Mouse (Mus musculus) left cerebral cortex, postnatal 14 days (tissue): ENCODE results near the gene Flad1. TPM values are rescaled to one million over a fixed set of nuclear protein-coding genes. Genes with fewer than 3 reads are reported as not detected.

ENCODE experiments used
- DNase-seq, 2 experiments: peaks; one replicate each; pipeline ENCODE4 v3.0.0; 2021 to 2022; ENCODE audit warnings: low spot score in 2 of 2, mixed read lengths in 1 of 2
- intact Hi-C: fragments of 180-260 bp; cut with DNase I; formaldehyde crosslinking; loops from one replicate; pipeline ENCODE4 v1.15.1; 2025
- total RNA-seq, 2 experiments: library from RNA; stranded (reverse); gene quantifications; 2 replicates each; pipeline ENCODE4 v1.2.3; 2021

Flad1 gene
- total RNA-seq, 2 experiments from 2014 or later = 30.6 to 31.4 TPM

DNA sequence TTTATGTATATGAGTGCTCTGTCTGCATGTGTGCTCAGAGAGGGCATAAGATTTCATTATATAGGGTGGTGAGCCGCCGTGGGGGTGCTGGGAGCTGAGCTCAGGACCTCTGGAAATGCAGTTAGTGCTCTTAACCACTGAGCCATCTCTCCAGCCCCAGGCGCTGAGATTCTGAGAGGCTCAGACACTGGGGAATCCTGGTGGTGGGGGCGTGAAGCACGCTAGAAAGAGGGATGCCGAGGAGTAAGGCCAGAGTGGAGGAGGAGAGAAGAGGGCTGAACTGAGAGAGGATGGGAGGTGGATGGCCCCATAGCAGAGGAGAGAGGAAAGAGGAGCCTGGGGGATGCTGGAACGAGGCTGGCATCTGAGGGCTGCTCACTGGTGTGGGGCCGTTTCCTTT is 47.0 kb downstream of the Flad1 start:
- DNase-seq = no peak
- intact Hi-C loops = no loop called here

DNA sequence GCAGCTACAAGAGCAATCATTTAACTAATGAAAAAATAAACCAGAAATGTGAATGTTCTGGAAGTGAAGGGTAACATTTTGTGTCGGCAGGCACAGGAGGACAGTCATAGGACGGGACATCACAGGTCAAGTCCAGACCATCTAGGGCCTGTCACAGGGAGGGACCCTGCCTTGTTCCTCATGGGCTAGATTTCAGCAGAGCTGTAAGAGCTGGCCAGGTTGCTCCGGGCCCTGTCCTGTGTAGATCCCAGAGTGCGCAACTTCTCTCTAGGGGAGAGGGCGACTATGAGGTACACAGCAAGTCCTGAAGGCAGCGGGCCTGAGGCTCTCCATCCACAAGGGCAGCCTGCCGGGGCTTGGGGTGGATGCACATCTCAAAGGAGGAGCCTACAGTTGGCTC is 50.0 kb downstream of the Flad1 start, which contains the start of gene Dcst2:
Gene Dcst2 (plus strand): TSS at position 301 of the 400 bp plus-strand sequence.
- DNase-seq = no peak

DNA sequence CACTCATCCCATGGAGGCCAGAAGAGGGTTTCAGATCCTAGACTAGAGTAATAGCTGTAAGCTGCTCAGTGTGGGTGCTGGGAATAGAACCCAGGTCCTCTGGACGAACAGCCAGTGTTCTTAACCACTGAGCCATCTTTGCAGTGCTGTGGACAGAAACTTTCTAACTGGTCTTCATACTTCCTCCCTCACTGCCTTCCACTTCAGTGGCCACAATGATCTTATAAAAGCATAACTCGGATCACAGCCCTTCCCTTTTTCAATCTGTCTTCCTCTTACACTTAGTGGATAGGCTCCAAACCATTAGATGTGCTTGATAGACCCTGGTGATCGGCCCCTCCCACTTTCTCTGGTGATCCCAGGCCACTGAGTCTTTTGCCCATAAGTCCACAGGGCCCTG is 51.4 kb downstream of the Flad1 start:
- intact Hi-C loops = no loop called here
- no peak for DNase-seq

More for the DNA sequence above, 50.0 kb downstream of the Flad1 start, which contains the start of gene Dcst2:
- intact Hi-C loops = no loop called here

DNA sequence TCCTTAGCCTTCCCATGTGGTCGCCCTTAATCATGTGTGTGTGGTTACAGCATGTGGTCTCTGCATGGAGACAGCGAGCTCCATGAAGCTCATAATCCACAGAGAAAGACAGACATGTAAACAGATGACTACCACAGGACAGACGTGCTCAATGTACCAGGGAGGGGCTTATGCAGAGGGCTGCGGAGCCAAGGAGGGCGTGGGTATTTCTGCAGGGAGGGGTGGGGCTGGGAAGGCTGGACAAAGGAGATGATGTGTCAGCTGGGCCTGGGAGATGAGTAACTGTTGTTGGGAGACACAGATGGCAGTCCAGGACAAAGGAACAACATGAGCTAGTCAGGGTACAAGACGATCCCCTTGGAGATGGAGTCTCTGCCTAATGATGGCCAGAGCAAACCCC is 52.0 kb downstream of the Flad1 start:
- no peak for DNase-seq
- intact Hi-C loops = no loop called here

DNA sequence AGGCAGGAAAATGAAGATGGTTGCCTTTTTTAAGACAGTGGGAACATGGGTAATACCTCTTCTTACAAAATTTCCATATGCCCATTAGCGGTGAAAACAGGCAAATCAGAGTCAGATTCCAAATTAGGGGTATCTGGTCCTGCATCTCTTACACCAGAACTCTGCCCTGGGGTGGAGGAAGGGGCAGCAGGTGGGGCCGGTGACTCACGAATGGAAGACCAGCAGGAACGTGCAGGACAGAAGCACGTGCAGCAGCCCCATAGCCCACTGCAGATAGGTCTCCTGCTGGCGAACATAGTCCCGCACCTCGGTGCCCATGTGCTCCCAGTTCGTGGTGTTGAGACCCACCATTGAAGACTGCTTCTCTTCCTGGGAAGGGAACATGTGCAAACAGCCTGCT is 55.6 kb downstream of the Flad1 start:
- intact Hi-C loops = no loop called here
- no peak for DNase-seq

DNA sequence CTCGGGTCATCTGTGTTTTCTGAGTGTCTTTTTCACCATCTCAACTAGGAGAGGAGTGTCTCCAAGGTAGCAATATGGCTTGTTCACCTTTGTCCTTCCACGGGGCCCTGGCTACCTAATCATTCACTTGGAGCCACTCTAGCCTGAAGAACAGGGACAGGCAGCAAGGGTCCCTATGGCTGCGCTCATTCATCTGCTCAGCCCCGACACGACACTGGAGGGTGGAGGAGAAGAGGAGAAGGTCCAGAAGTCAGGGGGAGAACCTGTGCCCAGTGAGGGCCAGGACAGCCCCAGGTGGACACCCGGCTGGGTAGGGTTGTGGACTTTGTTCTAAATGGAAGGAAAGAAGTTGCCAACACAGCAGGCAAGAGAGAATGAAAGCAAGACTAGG is 56.2 kb downstream of the Flad1 start:
- intact Hi-C loops = no loop called here
- no peak for DNase-seq

DNA sequence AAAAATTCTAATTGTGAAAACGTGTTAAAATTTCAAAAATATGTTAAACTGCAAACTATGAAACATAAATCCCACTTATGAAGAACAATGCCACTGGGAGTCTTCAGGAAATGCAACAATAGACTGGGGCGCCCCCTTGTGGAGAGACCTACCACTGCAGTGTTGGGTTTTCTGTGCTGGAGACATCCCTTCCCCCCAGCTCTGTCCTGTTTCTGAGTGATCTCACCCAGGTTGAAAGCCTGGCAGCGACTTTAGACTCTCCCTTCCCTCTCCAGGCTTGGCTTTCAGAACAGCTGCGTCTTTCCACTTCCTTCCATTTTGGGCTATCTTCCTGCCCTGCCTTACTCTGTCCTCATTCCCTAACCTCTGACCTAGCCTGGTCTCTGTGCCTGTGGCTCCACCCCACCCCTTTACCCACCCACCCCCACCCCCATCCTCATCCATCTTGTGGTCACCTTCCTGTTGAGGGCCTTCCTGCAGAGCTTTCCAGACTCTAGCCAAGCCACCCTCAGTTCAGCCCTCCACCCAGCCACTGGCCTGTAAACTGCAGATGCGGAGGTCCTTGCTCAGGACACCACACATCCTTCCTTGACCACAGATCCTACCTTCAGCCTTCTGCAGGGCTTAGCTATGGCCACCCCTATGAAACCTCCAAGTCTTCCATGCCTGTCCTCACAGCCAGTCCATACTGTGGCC is 56.7 kb downstream of the Flad1 start:
- intact Hi-C loops = loop anchor here (5.0 kb wide), 1 partner anchor 38 kb away; no protein-coding TSS in a partner anchor

DNA sequence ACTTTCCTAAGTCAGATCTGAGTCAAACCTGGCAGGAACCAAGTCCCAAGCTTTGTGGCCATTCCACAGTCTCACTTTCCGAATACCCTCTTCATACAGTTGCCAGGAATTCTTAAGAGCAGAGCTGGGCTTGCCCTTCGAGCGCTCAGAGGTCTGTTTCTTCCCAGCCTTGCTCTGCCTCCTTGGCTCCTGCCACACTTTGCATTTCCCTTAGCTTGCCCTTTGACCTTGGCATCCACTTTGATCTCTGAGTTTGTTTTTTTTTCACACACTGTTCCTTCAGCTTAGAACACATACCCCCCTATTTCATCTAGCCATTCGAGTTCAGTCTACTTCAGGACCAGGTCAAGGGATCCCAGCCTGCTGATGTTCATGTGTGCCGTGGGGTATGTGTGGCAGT is 60.4 kb downstream of the Flad1 start:
- intact Hi-C loops = loop anchor here (5.0 kb wide), 1 partner anchor 34 kb away; no protein-coding TSS in a partner anchor

More for the DNA sequence above, 56.7 kb downstream of the Flad1 start:
- DNase-seq = peak; percentile 86 to 95

More for the DNA sequence above, 60.4 kb downstream of the Flad1 start:
- DNase-seq = no peak

Other genes with a start within 250 kb of the Flad1 start
- 10 to 100 TPM; 46.7 TPM for gene Clk2, start 247.1 kb downstream of the Flad1 start, total RNA-seq
- 10 to 100 TPM; 77.0 to 79.2 TPM for gene Scamp3, start 234.4 kb downstream of the Flad1 start, total RNA-seq
- gene Fam189b, start 228.7 kb downstream of the Flad1 start, total RNA-seq = 10 to 100 TPM; 73.5 to 77.2 TPM
- gene Gba, start 208.9 kb downstream of the Flad1 start, total RNA-seq = 10 to 100 TPM; 63.4 to 66.7 TPM
- gene Thbs3, start 196.7 kb downstream of the Flad1 start, total RNA-seq = 10 to 100 TPM; 23.5 to 27.0 TPM
- 100 to 1,000 TPM in 1 of 2 experiments, 10 to 100 TPM in 1; 96.9 to 107 TPM for gene Mtx1, start 184.8 kb downstream of the Flad1 start, total RNA-seq
- gene Muc1, start 182.8 kb downstream of the Flad1 start, total RNA-seq = 1 to 10 TPM in 1 of 2 experiments, under 1 TPM in 1; 0.42 to 1.0 TPM
- 10 to 100 TPM; 74.5 to 86.3 TPM for gene Krtcap2, start 165.9 kb downstream of the Flad1 start, total RNA-seq
- gene Trim46, start 165.6 kb downstream of the Flad1 start, total RNA-seq = 100 to 1,000 TPM; 102 to 105 TPM
- 10 to 100 TPM; 50.8 to 53.0 TPM for gene Dpm3, start 152.5 kb downstream of the Flad1 start, total RNA-seq
- 10 to 100 TPM; 25.7 to 30.5 TPM for gene Slc50a1, start 141.3 kb downstream of the Flad1 start, total RNA-seq
- 1 to 10 TPM; 4.0 to 5.9 TPM for gene Efna1, start 130.7 kb downstream of the Flad1 start, total RNA-seq
- gene Efna3, start 88.9 kb downstream of the Flad1 start, total RNA-seq = 10 to 100 TPM; 48.5 to 49.6 TPM
- gene Efna4, start 73.8 kb downstream of the Flad1 start, total RNA-seq = under 1 TPM; 0.29 to 0.61 TPM
- 10 to 100 TPM; 95.0 TPM for gene Adam15, start 61.9 kb downstream of the Flad1 start, total RNA-seq
- under 1 TPM; 0.34 to 0.35 TPM for gene Dcst2, start 49.9 kb downstream of the Flad1 start, total RNA-seq
- under 1 TPM in 1 of 2 experiments, not detected in 1; 0.23 TPM for gene Dcst1, start 46.6 kb downstream of the Flad1 start, total RNA-seq
- 1 to 10 TPM; 8.0 to 9.1 TPM for gene Zbtb7b, start 17.1 kb downstream of the Flad1 start, total RNA-seq
- 1 to 10 TPM; 1.6 to 4.0 TPM for gene Lenep, start 9.1 kb downstream of the Flad1 start, total RNA-seq
- 1 to 10 TPM; 3.5 to 4.0 TPM for gene Cks1b, start 6.5 kb upstream of the Flad1 start, total RNA-seq
- 10 to 100 TPM; 12.6 to 14.5 TPM for gene Shc1, start 6.6 kb upstream of the Flad1 start, total RNA-seq
- gene Pygo2, start 18.3 kb upstream of the Flad1 start, total RNA-seq = 10 to 100 TPM; 52.7 to 60.6 TPM
- gene Pbxip1, start 24.8 kb upstream of the Flad1 start, total RNA-seq = 10 to 100 TPM; 39.5 to 40.3 TPM
- gene Pmvk, start 42.7 kb upstream of the Flad1 start, total RNA-seq = 10 to 100 TPM; 33.6 to 36.8 TPM
- gene Kcnn3, start 108.3 kb upstream of the Flad1 start, total RNA-seq = 10 to 100 TPM; 21.7 to 22.3 TPM